Mouse (Mus musculus): ENCODE results near the gene Serpinb3a. TPM values are rescaled to one million over a fixed set of nuclear protein-coding genes. Genes with fewer than 3 reads are reported as not detected.

Serpinb3a gene
- polyA plus RNA-seq, 1 experiment = not detected

- 82% methylated on average over 2 of the region's 2 CpGs for WGBS
- TF ChIP-seq POLR2A (IDR thresholded peaks at IDR 0.05; ENCODE audit: low read depth, low read length) = no peak
- TF ChIP-seq CTCF (IDR thresholded peaks at IDR 0.05; ENCODE audit: extremely low read depth, insufficient read length, insufficient replicate concordance, low read depth, low read length) = no peak
Measured at GRCm38 (mm10) chr1:107001754-107002153, 50.3 kb downstream of the Serpinb3a start.

GRCm38 (mm10) chr1:107000424-107000823 lies 51.7 kb downstream of the Serpinb3a start:
- no peaks in the 10 kb centered on the region for H3K36me3 ChIP-seq (ENCODE audit: control insufficient read depth, insufficient read depth, low read length)

More at GRCm38 (mm10) chr1:107001754-107002153, 50.3 kb downstream of the Serpinb3a start:
- Histone ChIP-seq H3K27me3 (ENCODE audit: control insufficient read depth, insufficient read depth, low read length) (no peaks in the 10 kb centered on the region), H3K27ac (ENCODE audit: insufficient read depth, low read depth, low read length) (no peak overlapping the region), H3K36me3 (ENCODE audit: control insufficient read depth, insufficient read depth, low read length) (no peaks in the 10 kb centered on the region), H3K4me3 (ENCODE audit: low read depth, low read length) (no peak overlapping the region), H3K4me1 (ENCODE audit: control insufficient read depth, insufficient read depth, insufficient read length, low read length) (no peaks in the 10 kb centered on the region)

More at GRCm38 (mm10) chr1:107000424-107000823, 51.7 kb downstream of the Serpinb3a start:
- 65% methylated on average over 13 of the region's 13 CpGs for WGBS
- no peak for TF ChIP-seq POLR2A (IDR thresholded peaks at IDR 0.05; ENCODE audit: low read depth, low read length)
- TF ChIP-seq CTCF (IDR thresholded peaks at IDR 0.05; ENCODE audit: extremely low read depth, insufficient read length, insufficient replicate concordance, low read depth, low read length) = no peak
- H3K4me1 ChIP-seq (ENCODE audit: control insufficient read depth, insufficient read depth, insufficient read length, low read length) = no peaks in the 10 kb centered on the region
- H3K27ac ChIP-seq (ENCODE audit: insufficient read depth, low read depth, low read length) = no peak overlapping the region
- H3K4me3 ChIP-seq (ENCODE audit: low read depth, low read length) = no peak overlapping the region
- H3K27me3 ChIP-seq (ENCODE audit: control insufficient read depth, insufficient read depth, low read length) = no peaks in the 10 kb centered on the region

Other genes with a start within 250 kb of the Serpinb3a start
- gene Serpinb5, start 191.1 kb downstream of the Serpinb3a start, polyA plus RNA-seq (2012; rRNA removed) = 0.37 and 0.53 TPM in 2 replicates
- not detected in 2 replicates for gene Serpinb12, start 117.9 kb downstream of the Serpinb3a start, polyA plus RNA-seq (2012; rRNA removed)
- gene Serpinb13, start 71.3 kb downstream of the Serpinb3a start, polyA plus RNA-seq (2012; rRNA removed) = not detected in 2 replicates
- not detected in 2 replicates for gene Serpinb3d, start 31.2 kb upstream of the Serpinb3a start, polyA plus RNA-seq (2012; rRNA removed)
- not detected in 2 replicates for gene Serpinb3b, start 226.1 kb upstream of the Serpinb3a start, polyA plus RNA-seq (2012; rRNA removed)
- gene Serpinb3c, start 226.1 kb upstream of the Serpinb3a start, polyA plus RNA-seq (2012; rRNA removed) = not detected in 2 replicates

Data from small intestine, adult 2 months (tissue).